Mouse (Mus musculus) lung, adult 2 months (tissue): ENCODE results near the gene Abhd5.

Experiments
- CTCF ChIP-seq: fragments of 200-500 bp; IDR thresholded peaks from 2 replicates; pipeline ENCODE4 v1.5.1; 2011; ENCODE audit warnings: mild to moderate bottlenecking, low read length, control low read depth; ENCODE audit not compliant: insufficient read depth
- POLR2A ChIP-seq: fragments of 200-500 bp; IDR thresholded peaks from 2 replicates; pipeline ENCODE4 v1.6.1; 2011; ENCODE audit warnings: low read depth, mild to moderate bottlenecking, control low read depth, low read length, borderline replicate concordance; ENCODE audit errors: extremely low read depth

DNA sequence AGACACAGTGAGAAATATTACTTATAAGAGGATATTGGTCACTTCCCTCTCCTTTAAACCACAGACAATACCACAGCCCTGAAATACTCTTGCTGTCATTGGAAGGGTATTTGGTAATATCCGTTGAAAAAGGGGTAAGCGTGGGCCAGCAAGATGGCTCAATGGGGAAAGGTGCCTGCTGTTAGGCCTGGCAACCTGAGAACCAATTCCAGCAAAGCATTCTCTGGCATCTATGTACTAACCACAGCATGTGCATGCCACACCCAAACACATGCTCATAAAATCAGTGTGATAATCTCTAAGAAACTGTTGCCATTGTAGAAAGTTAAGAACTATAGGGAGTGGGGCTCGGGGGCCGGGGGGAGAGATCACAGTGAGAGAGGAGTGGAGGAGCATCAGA is 2.1 kb upstream of the Abhd5 start:
- TF ChIP-seq CTCF (no peak), POLR2A (no peak)
